Mouse (Mus musculus) forebrain, embryonic 13.5 days (tissue): ENCODE data around the gene Gdpgp1. TPM values are rescaled to one million over a fixed set of nuclear protein-coding genes. Genes with fewer than 3 reads are reported as not detected.
A peak's percentile ranks its signal among the peaks of the same experiment; 100 is the strongest.

Experiments
- ATAC-seq: fragments of 200-750 bp; cut with Nextera tagmentation; 2 replicates; pipeline ENCODE4 v1.8.0; 2017
- H3K27ac ChIP-seq: fragments of 300-500 bp; sonication (generic); 2 replicates; pipeline ENCODE4 v1.5.1; 2015; ENCODE audit warnings: inconsistent platforms, mild to moderate bottlenecking, moderate library complexity
- H3K27me3 ChIP-seq: fragments of 300-500 bp; sonication (generic); 2 replicates; pipeline ENCODE4 v1.6.1; 2015; ENCODE audit warnings: mild to moderate bottlenecking, inconsistent platforms
- H3K36me3 ChIP-seq: fragments of 300-500 bp; sonication (generic); 2 replicates; pipeline ENCODE4 v1.6.1; 2015; ENCODE audit warnings: mild to moderate bottlenecking, inconsistent platforms; ENCODE audit not compliant: poor library complexity, severe bottlenecking
- H3K4me1 ChIP-seq: fragments of 300-500 bp; sonication (generic); 2 replicates; pipeline ENCODE4 v1.6.1; 2015; ENCODE audit warnings: inconsistent platforms
- H3K4me2 ChIP-seq: fragments of 300-500 bp; sonication (generic); 2 replicates; pipeline ENCODE4 v1.6.1; 2015; ENCODE audit warnings: inconsistent platforms, mild to moderate bottlenecking, moderate library complexity
- H3K4me3 ChIP-seq: fragments of 300-500 bp; sonication (generic); 2 replicates; pipeline ENCODE4 v1.5.1; 2015; ENCODE audit warnings: mild to moderate bottlenecking, inconsistent platforms
- H3K9ac ChIP-seq: fragments of 300-500 bp; sonication (generic); 2 replicates; pipeline ENCODE4 v1.6.1; 2015; ENCODE audit warnings: mild to moderate bottlenecking, inconsistent platforms
- H3K9me3 ChIP-seq: fragments of 300-500 bp; sonication (generic); replicated peaks from 2 replicates; pipeline ENCODE4 v1.6.1; 2016; ENCODE audit warnings: inconsistent platforms
- WGBS: fragments of 180-500 bp; shearing (Covaris S2); methylation state at CpG from one replicate; pipeline ENCODE4 v1.1.7; 2015; 5-methylcytosine and 5-hydroxymethylcytosine counted together
- polyA plus RNA-seq: library from polyadenylated mRNA; unstranded; fragments of >200 nt; fragmentation: Nextera tagmentation; extraction: Ambion mirVana; gene quantifications from 2 replicates; pipeline ENCODE4 v1.2.1, GENCODE M21; 2015

Gene Gdpgp1
- polyA plus RNA-seq, 1 experiment from 2014 or later = 3.3 TPM

GRCm38 (mm10) chr7:80192226-80193061, 40.2 kb upstream of the Gdpgp1 start:
- WGBS = 8% methylated on average over 16 of the region's 16 CpGs
- Histone ChIP-seq H3K4me2 (peak overlapping the region; percentile 54), H3K9ac (peak overlapping the region; percentile 55), H3K9me3 (no peaks in the 10 kb centered on the region), H3K4me3 (peak overlapping the region; percentile 15; the same call in 1 of the 2 replicates), H3K27me3 (no peaks in the 10 kb centered on the region), H3K36me3 (no peaks in the 10 kb centered on the region), H3K27ac (peak overlapping the region; percentile 90), H3K4me1 (peaks cover 84% of the 10 kb centered on the region)
- ATAC-seq = peak; percentile 82

GRCm38 (mm10) chr7:80193941-80194739, 38.5 kb upstream of the Gdpgp1 start:
- H3K4me3 ChIP-seq = no peak overlapping the region
- no peaks in the 10 kb centered on the region for H3K9me3 ChIP-seq
- no peaks in the 10 kb centered on the region for H3K27me3 ChIP-seq
- peak overlapping the region; percentile 78 for H3K27ac ChIP-seq
- 0 out of 2 replicates have a peak overlapping the region, but pooled peaks have one; percentile 1 for H3K4me2 ChIP-seq
- WGBS = 58% methylated on average over 13 of the region's 13 CpGs
- no peaks in the 10 kb centered on the region for H3K36me3 ChIP-seq
- no peak for ATAC-seq
- H3K9ac ChIP-seq = peak overlapping the region; percentile 8; the same call in 1 of the 2 replicates
- H3K4me1 ChIP-seq = peaks cover 76% of the 10 kb centered on the region

GRCm38 (mm10) chr7:80195146-80195545, 37.5 kb upstream of the Gdpgp1 start:
- H3K27ac ChIP-seq = no peak overlapping the region
- peaks cover 78% of the 10 kb centered on the region for H3K4me1 ChIP-seq
- no peaks in the 10 kb centered on the region for H3K36me3 ChIP-seq
- no peak overlapping the region for H3K4me2 ChIP-seq
- no peak for ATAC-seq
- no peak overlapping the region for H3K4me3 ChIP-seq
- H3K9me3 ChIP-seq = no peaks in the 10 kb centered on the region
- H3K9ac ChIP-seq = no peak overlapping the region
- H3K27me3 ChIP-seq = no peaks in the 10 kb centered on the region
- WGBS = 94% methylated on average over 5 of the region's 5 CpGs

GRCm38 (mm10) chr7:80195576-80196263, 36.9 kb upstream of the Gdpgp1 start:
- Histone ChIP-seq H3K4me2 (no peak overlapping the region), H3K4me3 (no peak overlapping the region), H3K27ac (no peak overlapping the region), H3K9me3 (no peaks in the 10 kb centered on the region), H3K9ac (no peak overlapping the region), H3K4me1 (peaks cover 78% of the 10 kb centered on the region), H3K36me3 (no peaks in the 10 kb centered on the region), H3K27me3 (no peaks in the 10 kb centered on the region)
- WGBS = 83% methylated on average over 10 of the region's 11 CpGs
- no peak for ATAC-seq

GRCm38 (mm10) chr7:80197371-80197770, 35.3 kb upstream of the Gdpgp1 start:
- ATAC-seq = no peak
- 7% methylated on average over 4 of the region's 4 CpGs for WGBS
- H3K4me1 ChIP-seq = peaks cover 78% of the 10 kb centered on the region

GRCm38 (mm10) chr7:80197941-80198778, 34.5 kb upstream of the Gdpgp1 start:
- peak; percentile 87 for ATAC-seq
- peak overlapping the region; percentile 95 for H3K27ac ChIP-seq
- H3K27me3 ChIP-seq = no peaks in the 10 kb centered on the region
- H3K9ac ChIP-seq = peak overlapping the region; percentile 94
- peaks cover 78% of the 10 kb centered on the region for H3K4me1 ChIP-seq
- H3K4me3 ChIP-seq = peak overlapping the region; percentile 75
- peak overlapping the region; percentile 78 for H3K4me2 ChIP-seq
- peaks cover 13% of the 10 kb centered on the region; the same call in 1 of the 2 replicates for H3K36me3 ChIP-seq
- under 1% methylated on average over 59 of the region's 74 CpGs for WGBS
- H3K9me3 ChIP-seq = no peaks in the 10 kb centered on the region

More at GRCm38 (mm10) chr7:80197371-80197770, 35.3 kb upstream of the Gdpgp1 start:
- Histone ChIP-seq H3K4me3 (peak overlapping the region; percentile 75), H3K36me3 (peaks cover 8% of the 10 kb centered on the region; the same call in 1 of the 2 replicates), H3K27ac (peak overlapping the region; percentile 95), H3K4me2 (peak overlapping the region; percentile 78), H3K27me3 (no peaks in the 10 kb centered on the region), H3K9me3 (no peaks in the 10 kb centered on the region), H3K9ac (peak overlapping the region; percentile 94)

GRCm38 (mm10) chr7:80198863-80199262, 33.8 kb upstream of the Gdpgp1 start:
- no peaks in the 10 kb centered on the region for H3K27me3 ChIP-seq
- H3K9me3 ChIP-seq = no peaks in the 10 kb centered on the region
- WGBS = 1% methylated on average over 10 of the region's 11 CpGs
- peaks cover 13% of the 10 kb centered on the region; the same call in 1 of the 2 replicates for H3K36me3 ChIP-seq
- peak overlapping the region; percentile 94 for H3K9ac ChIP-seq
- ATAC-seq = peak; percentile 16
- H3K4me2 ChIP-seq = peak overlapping the region; percentile 78
- peaks cover 80% of the 10 kb centered on the region for H3K4me1 ChIP-seq
- H3K4me3 ChIP-seq = peak overlapping the region; percentile 75
- H3K27ac ChIP-seq = peak overlapping the region; percentile 95

- 42% methylated on average over 6 of the region's 6 CpGs for WGBS
- no peak for ATAC-seq
Measured at GRCm38 (mm10) chr7:80199286-80199685, 33.4 kb upstream of the Gdpgp1 start.

GRCm38 (mm10) chr7:80199851-80200587, 32.6 kb upstream of the Gdpgp1 start:
- Histone ChIP-seq H3K27me3 (no peaks in the 10 kb centered on the region), H3K9ac (peak overlapping the region; percentile 94; the same call in 1 of the 2 replicates), H3K27ac (no peak overlapping the region), H3K9me3 (no peaks in the 10 kb centered on the region), H3K36me3 (peaks cover 13% of the 10 kb centered on the region; the same call in 1 of the 2 replicates), H3K4me1 (peaks cover 80% of the 10 kb centered on the region), H3K4me3 (peak overlapping the region; percentile 75; the same call in 1 of the 2 replicates), H3K4me2 (peak overlapping the region; percentile 78)
- 79% methylated on average over 11 of the region's 11 CpGs for WGBS
- no peak for ATAC-seq

More at GRCm38 (mm10) chr7:80199286-80199685, 33.4 kb upstream of the Gdpgp1 start:
- Histone ChIP-seq H3K4me2 (peak overlapping the region; percentile 78), H3K9me3 (no peaks in the 10 kb centered on the region), H3K36me3 (peaks cover 13% of the 10 kb centered on the region; the same call in 1 of the 2 replicates), H3K4me1 (peaks cover 80% of the 10 kb centered on the region), H3K27ac (peak overlapping the region; percentile 95), H3K27me3 (no peaks in the 10 kb centered on the region), H3K9ac (peak overlapping the region; percentile 94), H3K4me3 (peak overlapping the region; percentile 75)

GRCm38 (mm10) chr7:80200588-80200945, 32.1 kb upstream of the Gdpgp1 start:
- H3K4me3 ChIP-seq = no peak overlapping the region
- no peaks in the 10 kb centered on the region for H3K27me3 ChIP-seq
- no peak for ATAC-seq
- 87% methylated on average over 6 of the region's 6 CpGs for WGBS
- no peak overlapping the region for H3K27ac ChIP-seq
- no peak overlapping the region for H3K9ac ChIP-seq
- H3K4me1 ChIP-seq = peaks cover 79% of the 10 kb centered on the region
- peaks cover 13% of the 10 kb centered on the region; the same call in 1 of the 2 replicates for H3K36me3 ChIP-seq
- no peaks in the 10 kb centered on the region for H3K9me3 ChIP-seq
- peak overlapping the region; percentile 78; the same call in 1 of the 2 replicates for H3K4me2 ChIP-seq
